Mouse (Mus musculus): ENCODE data around the gene Trim25. TPM values are rescaled to one million over a fixed set of nuclear protein-coding genes. Genes with fewer than 3 reads are reported as not detected.

Gene Trim25
- polyA plus RNA-seq, 1 experiment from 2014 or later = 20.4 TPM

DNA sequence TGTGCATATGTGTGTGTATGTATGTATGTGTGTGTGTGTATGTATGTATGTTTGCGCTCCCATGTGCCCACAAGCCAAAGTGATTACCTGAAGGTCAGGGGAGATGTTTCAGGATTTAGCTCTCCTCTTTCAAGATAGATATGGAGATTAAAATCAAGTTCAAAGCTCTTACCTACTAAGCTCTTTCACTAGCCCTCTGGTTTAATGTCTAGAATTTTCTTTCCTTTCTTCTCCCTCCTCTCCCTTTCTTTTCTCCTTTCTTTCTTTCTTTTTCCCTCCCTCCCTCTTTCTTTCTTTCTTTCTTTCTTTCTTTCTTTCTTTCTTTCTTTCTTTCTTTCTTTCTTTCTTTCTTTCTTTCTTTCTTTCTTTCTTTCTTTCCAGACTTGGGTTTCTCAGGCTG is 67.6 kb downstream of the Trim25 start, which contains the start of gene Dgke:
Dgke (minus strand) TSS at position 101 of the 400 bp plus-strand sequence.
- Histone ChIP-seq H3K27ac (replicated peaks) (no peak within 1 kb of the TSS), H3K4me3 (replicated peaks) (no peak within 1 kb of the TSS), H3K4me2 (no peak within 1 kb of the TSS), H3K27me3 (no peaks in the 10 kb centered on the region), H3K36me3 (replicated peaks) (no peaks in the 10 kb centered on the region), H3K9ac (no peak within 1 kb of the TSS), H3K4me1 (replicated peaks) (peaks cover 15% of the 10 kb centered on the region), H3K9me3 (replicated peaks) (no peaks in the 10 kb centered on the region)
- ATAC-seq (ENCODE audit: insufficient read depth) = no peak
- 65% methylated on average over 1 of the region's 1 CpGs for WGBS (ENCODE audit: insufficient replicate concordance)

DNA sequence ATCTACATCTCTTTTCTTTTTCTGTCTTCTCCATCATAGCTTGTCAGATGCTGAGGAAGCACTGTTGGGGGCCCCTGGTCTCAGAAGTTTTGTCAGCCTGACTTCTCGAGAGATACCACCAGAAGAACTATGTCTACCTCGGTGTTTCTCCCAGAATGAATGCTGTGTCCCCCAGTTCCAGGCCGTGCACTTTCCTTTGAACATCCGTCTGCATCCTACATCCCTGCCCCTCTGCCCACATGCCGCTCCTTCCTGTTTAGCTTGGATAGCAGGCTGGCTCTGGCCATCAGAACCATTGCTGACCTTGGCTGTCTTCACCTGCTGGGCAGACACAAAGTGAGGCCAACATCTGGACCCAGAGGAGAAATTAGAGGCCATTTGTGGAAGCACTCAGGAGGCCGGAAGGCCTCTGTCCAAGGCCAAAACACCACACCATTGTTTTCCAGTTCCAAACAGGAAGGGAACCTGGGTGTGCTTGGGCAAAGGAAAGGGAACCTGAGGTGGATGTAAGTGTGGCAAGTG is 68.2 kb downstream of the Trim25 start:
- no peak for ATAC-seq (ENCODE audit: insufficient read depth)
- 54% methylated on average over 6 of the region's 6 CpGs for WGBS (ENCODE audit: insufficient replicate concordance)
- Histone ChIP-seq H3K4me2 (no peak overlapping the region), H3K4me3 (replicated peaks) (no peak overlapping the region), H3K36me3 (replicated peaks) (no peaks in the 10 kb centered on the region), H3K9me3 (replicated peaks) (no peaks in the 10 kb centered on the region), H3K27ac (replicated peaks) (no peak overlapping the region), H3K9ac (no peak overlapping the region), H3K27me3 (no peaks in the 10 kb centered on the region), H3K4me1 (replicated peaks) (peaks cover 15% of the 10 kb centered on the region)

DNA sequence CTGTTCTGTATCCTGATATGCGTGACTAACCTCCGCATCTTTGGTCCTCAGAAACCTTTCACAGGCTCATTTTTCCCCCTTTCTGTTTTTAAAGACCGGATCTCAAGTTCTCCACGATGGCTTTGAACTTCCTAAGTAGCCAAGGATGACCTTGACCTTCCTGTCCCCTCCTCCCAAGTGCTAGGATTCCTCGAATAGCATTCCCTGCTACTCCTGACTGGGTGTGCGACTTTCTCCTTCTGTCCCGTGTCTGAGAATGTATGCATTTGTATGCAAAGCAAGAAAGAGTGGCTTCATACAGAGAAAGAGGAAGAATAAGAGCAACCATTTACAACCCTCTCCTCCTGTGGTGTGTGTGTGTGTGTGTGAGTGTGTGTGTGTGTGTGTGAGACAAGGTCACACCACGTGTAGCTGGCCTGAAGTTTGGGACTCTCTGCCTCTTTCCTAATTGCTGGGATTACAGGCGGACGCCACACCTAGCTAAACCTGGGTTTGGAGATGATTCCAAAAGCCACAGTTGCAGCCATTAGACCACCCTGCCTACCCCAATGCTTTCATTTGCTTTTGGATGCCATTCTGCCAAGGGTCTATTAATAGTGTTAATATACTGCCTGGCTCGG is 68.8 kb downstream of the Trim25 start:
- Histone ChIP-seq H3K9me3 (replicated peaks) (no peaks in the 10 kb centered on the region), H3K4me3 (replicated peaks) (no peak overlapping the region), H3K27ac (replicated peaks) (no peak overlapping the region), H3K9ac (no peak overlapping the region), H3K27me3 (no peaks in the 10 kb centered on the region), H3K4me2 (no peak overlapping the region), H3K36me3 (replicated peaks) (no peaks in the 10 kb centered on the region), H3K4me1 (replicated peaks) (peaks cover 15% of the 10 kb centered on the region)
- no peak for ATAC-seq (ENCODE audit: insufficient read depth)
- 52% methylated on average over 11 of the region's 11 CpGs for WGBS (ENCODE audit: insufficient replicate concordance)

DNA sequence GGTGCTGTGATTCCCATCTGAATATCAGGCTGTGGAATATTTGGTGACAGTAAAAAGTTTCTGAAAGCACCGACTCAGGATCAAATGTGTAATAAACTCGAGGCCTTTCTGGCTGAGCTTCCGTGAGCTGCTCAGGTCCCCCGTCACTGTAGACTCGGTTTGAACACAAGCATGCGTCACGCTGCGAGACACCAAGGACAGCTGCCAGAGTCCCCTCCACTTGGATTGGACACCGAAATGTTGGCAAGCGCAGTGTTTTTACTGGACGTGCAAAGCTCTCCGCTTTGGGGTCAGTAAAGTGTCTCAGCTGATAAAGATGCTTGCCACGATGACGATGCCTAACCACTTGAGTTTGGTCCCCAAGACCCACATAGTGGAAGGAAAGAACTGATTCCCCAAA is 69.5 kb downstream of the Trim25 start:
- Histone ChIP-seq H3K27ac (replicated peaks) (no peak overlapping the region), H3K4me2 (no peak overlapping the region), H3K27me3 (no peaks in the 10 kb centered on the region), H3K4me3 (replicated peaks) (no peak overlapping the region), H3K9me3 (replicated peaks) (no peaks in the 10 kb centered on the region), H3K9ac (no peak overlapping the region), H3K36me3 (replicated peaks) (no peaks in the 10 kb centered on the region), H3K4me1 (replicated peaks) (peaks cover 14% of the 10 kb centered on the region)
- 80% methylated on average over 14 of the region's 14 CpGs for WGBS (ENCODE audit: insufficient replicate concordance)
- no peak for ATAC-seq (ENCODE audit: insufficient read depth)

DNA sequence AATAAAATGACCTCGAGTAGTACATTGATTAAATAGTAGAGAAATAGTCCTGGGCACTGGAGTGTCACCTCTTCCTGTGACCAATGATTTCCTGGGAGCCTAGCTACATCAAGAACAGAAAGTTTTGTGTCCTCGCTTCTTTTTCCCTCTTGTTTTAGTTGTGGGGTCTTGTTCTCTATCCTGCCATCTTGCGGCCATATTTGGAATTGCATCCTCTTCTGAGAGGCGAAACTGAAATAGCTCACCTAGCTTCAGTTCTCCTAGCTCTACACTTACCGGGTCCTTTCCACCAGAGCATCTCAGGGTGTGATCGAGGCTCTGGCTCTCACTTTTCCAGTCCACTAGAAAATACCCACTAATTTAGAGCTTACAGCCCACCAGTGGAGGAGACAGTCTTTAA is 70.1 kb downstream of the Trim25 start:
- no peak overlapping the region for H3K4me3 ChIP-seq (replicated peaks)
- no peaks in the 10 kb centered on the region for H3K36me3 ChIP-seq (replicated peaks)
- H3K27me3 ChIP-seq = no peaks in the 10 kb centered on the region
- no peak overlapping the region for H3K27ac ChIP-seq (replicated peaks)
- H3K4me1 ChIP-seq (replicated peaks) = peaks cover 7% of the 10 kb centered on the region
- 11% methylated on average over 6 of the region's 6 CpGs for WGBS (ENCODE audit: insufficient replicate concordance)
- no peaks in the 10 kb centered on the region for H3K9me3 ChIP-seq (replicated peaks)
- no peak overlapping the region for H3K4me2 ChIP-seq
- no peak for ATAC-seq (ENCODE audit: insufficient read depth)
- no peak overlapping the region for H3K9ac ChIP-seq

Other genes with a start within 250 kb of the Trim25 start
- 8.7 and 9.7 TPM in 2 replicates for gene Akap1, start 134.8 kb upstream of the Trim25 start, polyA plus RNA-seq (2015; fragmentation: Nextera tagmentation; extraction: Ambion mirVana)
- gene Scpep1, start 43.9 kb upstream of the Trim25 start, polyA plus RNA-seq (2015; fragmentation: Nextera tagmentation; extraction: Ambion mirVana) = 47.8 and 50.1 TPM in 2 replicates
- gene Elobl, start 32.4 kb upstream of the Trim25 start, polyA plus RNA-seq (2015; fragmentation: Nextera tagmentation; extraction: Ambion mirVana) = not detected in 2 replicates
- 3.4 and 4.0 TPM in 2 replicates for gene Coil, start 29.1 kb upstream of the Trim25 start, polyA plus RNA-seq (2015; fragmentation: Nextera tagmentation; extraction: Ambion mirVana)
- gene Dgke, start 67.5 kb downstream of the Trim25 start, polyA plus RNA-seq (2015; fragmentation: Nextera tagmentation; extraction: Ambion mirVana) = 0.40 and 0.62 TPM in 2 replicates
- gene Gm525, start 74.5 kb downstream of the Trim25 start, polyA plus RNA-seq (2015; fragmentation: Nextera tagmentation; extraction: Ambion mirVana) = not detected in 2 replicates